Mouse (Mus musculus) lung, adult 2 months (tissue): ENCODE measurements around the gene Sox5. TPM values are rescaled to one million over a fixed set of nuclear protein-coding genes. Genes with fewer than 3 reads are reported as not detected.

Experiments used
- DNase-seq: peaks from one replicate; pipeline ENCODE4 v3.0.0; 2022
- H3K4me1 ChIP-seq: fragments of 200-500 bp; 2 replicates; pipeline ENCODE4 v1.6.1; 2011; ENCODE audit warnings: low read length; ENCODE audit not compliant: control insufficient read depth, insufficient read depth
- H3K4me3 ChIP-seq: fragments of 200-500 bp; replicated peaks from 2 replicates; pipeline ENCODE3; 2011; ENCODE audit warnings: low read depth, mild to moderate bottlenecking, control low read depth, low read length; ENCODE audit errors: extremely low read depth
- CTCF ChIP-seq: fragments of 200-500 bp; IDR thresholded peaks from 2 replicates; pipeline ENCODE4 v1.5.1; 2011; ENCODE audit warnings: mild to moderate bottlenecking, low read length, control low read depth; ENCODE audit not compliant: insufficient read depth
- POLR2A ChIP-seq: fragments of 200-500 bp; IDR thresholded peaks from 2 replicates; pipeline ENCODE4 v1.6.1; 2011; ENCODE audit warnings: low read depth, mild to moderate bottlenecking, control low read depth, low read length, borderline replicate concordance; ENCODE audit errors: extremely low read depth
- WGBS: fragments of 180-500 bp; shearing (Covaris S2); methylation state at CpG from one replicate; pipeline ENCODE4 v1.1.7; 2018; 5-methylcytosine and 5-hydroxymethylcytosine counted together
- polyA plus RNA-seq: library from polyadenylated mRNA; depleted of rRNA; stranded (reverse); fragments of >200 nt; gene quantifications from 2 replicates; pipeline ENCODE4 v1.2.3, GENCODE M21; 2012

The Sox5 gene
- polyA plus RNA-seq, 1 experiment: 8.6 TPM

DNA sequence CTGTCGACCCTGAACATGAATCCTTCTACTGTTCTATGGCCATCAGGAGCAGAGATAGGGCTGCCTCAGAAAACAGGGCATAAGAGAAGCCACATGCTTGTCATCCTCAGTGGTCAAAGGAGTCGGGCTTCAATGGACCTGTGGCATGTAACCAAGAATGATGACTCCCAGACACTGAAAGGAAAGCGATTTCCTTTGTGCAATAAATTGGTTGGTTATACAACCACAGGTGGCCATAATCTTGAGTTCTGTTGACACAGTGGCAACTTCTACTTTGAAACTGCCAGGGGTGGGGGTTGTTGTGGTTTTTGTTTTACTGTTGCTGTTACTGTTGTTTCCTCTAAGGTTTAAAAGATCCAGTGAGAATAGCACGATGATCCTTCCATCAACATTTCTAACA, 512.1 kb downstream of the Sox5 start:
- TF ChIP-seq POLR2A: no peak
- no peak for TF ChIP-seq CTCF
- Histone ChIP-seq H3K4me1 (no peaks in the 10 kb centered on the region; the same call in 1 of the 2 replicates), H3K4me3 (no peak overlapping the region)
- DNase-seq: no peak
- 71% methylated on average over 4 of the region's 4 CpGs for WGBS

DNA sequence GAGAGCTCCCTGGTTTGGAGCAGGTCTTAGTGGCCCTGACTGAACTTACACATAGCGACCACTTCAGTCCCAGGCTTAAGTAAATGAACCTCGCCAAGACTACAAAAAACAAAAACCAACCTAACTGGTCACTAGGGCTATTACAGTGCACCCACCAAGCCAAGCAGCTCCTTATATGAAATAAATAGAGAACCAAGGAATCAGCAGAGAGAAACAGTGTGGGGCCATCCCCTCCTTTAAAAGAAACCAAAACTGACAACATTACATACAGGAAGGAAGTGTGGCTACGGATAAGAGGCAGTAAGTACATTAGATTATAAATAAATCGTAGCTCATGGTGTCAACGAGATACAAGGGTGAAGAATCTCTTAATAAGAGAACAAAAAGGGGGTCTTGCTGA, 516.0 kb downstream of the Sox5 start:
- 51% methylated on average over 5 of the region's 5 CpGs for WGBS
- no peak for DNase-seq
- TF ChIP-seq POLR2A (no peak), CTCF (no peak)
- Histone ChIP-seq H3K4me1 (peaks cover 4% of the 10 kb centered on the region; the same call in 1 of the 2 replicates), H3K4me3 (no peak overlapping the region)

DNA sequence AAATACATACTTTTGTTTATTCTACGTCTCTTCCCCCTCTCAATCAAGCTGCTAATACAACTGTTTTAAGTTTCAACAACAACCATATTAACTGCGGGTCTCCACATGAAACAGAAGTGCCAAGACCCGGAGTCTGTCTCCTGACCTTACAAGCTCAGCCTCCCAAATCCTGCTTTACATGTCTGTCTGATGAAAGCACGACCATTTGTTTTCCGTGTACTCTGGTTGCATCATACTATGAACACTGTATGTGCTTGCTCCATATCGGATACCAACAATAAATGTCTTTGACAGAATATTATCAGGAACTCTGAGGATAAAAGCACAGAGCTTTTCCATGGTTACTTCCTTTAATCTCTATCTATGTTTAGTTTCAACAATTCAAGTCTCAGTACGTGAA, 516.8 kb downstream of the Sox5 start:
- TF ChIP-seq CTCF: no peak
- Histone ChIP-seq H3K4me3 (no peak overlapping the region), H3K4me1 (peaks cover 4% of the 10 kb centered on the region; the same call in 1 of the 2 replicates)
- no peak for DNase-seq
- WGBS: 53% methylated on average over 7 of the region's 7 CpGs

DNA sequence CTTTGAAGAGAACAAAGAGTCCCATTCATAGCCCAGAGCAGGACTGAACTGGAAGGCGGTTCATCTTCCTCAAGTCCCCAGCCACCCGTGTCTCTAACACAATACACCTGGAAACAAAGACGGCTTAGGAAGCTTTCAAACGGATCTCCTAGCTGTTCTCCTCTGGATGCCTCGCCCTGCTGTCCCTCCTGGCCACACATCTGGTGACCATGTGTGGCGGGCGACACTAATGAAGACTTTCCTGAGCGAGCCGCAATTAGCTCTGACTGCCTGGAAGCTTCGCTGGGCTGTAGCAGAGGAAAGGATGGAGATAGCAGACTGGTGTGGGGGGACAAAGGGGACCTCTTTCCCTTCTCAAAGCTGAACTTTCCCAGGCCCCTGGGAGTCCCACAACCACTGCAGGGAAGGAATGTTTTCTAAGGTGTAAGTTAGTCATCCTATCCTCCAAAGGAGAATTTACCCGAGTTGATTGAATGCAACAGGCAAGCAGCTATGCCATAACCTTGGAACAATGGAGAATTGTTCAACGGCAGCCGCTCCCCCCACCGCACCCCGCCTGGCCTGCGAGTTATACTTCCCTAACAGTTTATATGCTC, 517.4 kb downstream of the Sox5 start:
- Histone ChIP-seq H3K4me1 (peaks cover 4% of the 10 kb centered on the region; the same call in 1 of the 2 replicates), H3K4me3 (no peak overlapping the region)
- 45% methylated on average over 16 of the region's 16 CpGs for WGBS
- no peak for TF ChIP-seq CTCF
- no peak for TF ChIP-seq POLR2A
- no peak for DNase-seq

DNA sequence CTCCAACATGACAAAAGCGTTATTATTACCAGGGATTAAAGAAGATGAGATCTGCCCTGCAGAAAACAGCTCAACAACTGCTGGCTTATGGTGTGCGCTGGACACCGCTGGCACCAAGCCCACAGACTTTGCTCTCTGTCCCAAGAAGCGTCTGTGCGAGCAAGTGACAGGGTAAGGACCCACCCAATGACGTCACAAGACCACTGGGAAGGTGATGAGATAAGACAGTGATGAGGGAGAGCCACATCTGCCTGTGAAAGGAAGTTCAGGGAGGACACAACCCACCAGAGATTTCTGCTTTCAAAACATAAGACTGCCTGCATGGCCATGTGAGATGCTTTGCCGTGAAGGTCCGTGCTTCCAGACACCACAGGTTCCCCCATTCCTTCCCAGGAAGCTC, 525.3 kb downstream of the Sox5 start:
- Histone ChIP-seq H3K4me1 (no peaks in the 10 kb centered on the region), H3K4me3 (no peak overlapping the region)
- TF ChIP-seq POLR2A: no peak
- no peak for TF ChIP-seq CTCF
- WGBS: 50% methylated on average over 8 of the region's 8 CpGs
- no peak for DNase-seq

DNA sequence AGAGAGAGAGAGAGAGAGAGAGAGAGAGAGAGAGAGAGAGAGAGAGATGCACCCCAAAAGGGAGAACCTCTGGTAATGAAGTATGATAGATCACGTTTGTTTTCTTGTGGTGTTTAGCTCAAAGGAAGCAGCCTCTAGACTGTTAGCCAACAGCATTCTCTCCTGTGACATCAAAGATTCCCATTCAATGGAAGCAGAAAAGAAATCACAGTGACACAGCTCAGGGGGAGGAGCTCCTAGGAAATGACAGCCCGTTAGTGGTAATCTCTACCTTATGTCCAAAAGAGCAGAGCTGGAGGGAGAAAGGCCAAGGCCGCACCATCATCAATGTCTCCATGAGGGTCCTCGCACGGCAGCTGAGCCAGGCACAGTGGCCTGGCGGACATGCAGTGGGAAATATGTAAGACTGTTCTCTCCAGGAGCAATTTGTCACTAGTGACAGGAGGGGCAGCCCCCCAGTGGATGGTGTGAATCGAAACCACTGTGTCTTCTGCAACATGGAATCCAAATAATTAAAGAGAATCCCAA, 529.5 kb downstream of the Sox5 start:
- no peak overlapping the region for H3K4me3 ChIP-seq
- TF ChIP-seq CTCF (no peak), POLR2A (no peak)
- 83% methylated on average over 7 of the region's 7 CpGs for WGBS
- no peak for DNase-seq
- H3K4me1 ChIP-seq: no peaks in the 10 kb centered on the region

DNA sequence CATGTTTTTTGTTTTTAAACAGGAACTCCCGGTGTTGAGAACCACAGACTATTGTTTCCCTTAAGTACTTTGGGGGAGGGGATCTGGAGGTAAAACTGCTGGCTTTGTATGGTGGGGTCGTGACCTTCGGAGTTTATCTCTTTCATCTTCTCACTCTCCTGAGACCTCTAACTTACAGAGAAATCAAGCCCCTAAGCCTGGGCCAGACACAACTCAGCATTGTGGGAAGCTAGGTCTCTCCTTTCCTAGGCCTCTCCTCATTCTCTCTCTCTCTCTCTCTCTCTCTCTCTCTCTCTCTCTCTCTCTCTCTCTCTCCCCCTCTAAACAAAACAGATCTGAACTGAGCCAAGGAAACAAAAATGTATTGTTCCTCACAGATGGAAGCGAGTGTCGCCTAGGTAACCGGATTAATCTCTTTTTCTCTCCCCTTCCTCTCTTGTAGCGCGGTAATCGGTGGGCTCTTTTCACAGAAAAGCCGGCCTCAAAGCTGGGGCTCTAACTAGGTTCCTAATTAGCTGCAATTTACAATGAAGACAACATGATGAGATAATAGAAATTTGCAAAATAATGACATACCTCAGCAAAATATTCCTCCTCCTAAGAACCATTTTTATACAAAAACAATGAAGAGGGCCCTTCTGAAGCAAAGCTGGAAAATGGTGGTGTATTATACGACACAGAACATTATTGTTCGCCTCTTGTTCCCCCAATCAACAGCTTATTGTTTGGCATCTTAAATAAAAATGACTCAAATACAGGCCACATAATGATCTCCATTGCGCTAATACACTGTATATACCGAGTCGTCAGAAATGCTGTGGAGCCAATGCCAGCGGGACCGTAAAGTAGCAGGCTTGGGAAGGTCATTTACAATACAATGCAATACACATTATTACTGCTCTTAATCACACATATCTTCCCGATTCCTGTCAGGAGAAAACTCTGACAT, 530.3 kb downstream of the Sox5 start:
- H3K4me1 ChIP-seq: no peaks in the 10 kb centered on the region
- H3K4me3 ChIP-seq: no peak overlapping the region
- no peak for DNase-seq
- no peak for TF ChIP-seq POLR2A
- no peak for TF ChIP-seq CTCF
- WGBS: 78% methylated on average over 18 of the region's 18 CpGs

DNA sequence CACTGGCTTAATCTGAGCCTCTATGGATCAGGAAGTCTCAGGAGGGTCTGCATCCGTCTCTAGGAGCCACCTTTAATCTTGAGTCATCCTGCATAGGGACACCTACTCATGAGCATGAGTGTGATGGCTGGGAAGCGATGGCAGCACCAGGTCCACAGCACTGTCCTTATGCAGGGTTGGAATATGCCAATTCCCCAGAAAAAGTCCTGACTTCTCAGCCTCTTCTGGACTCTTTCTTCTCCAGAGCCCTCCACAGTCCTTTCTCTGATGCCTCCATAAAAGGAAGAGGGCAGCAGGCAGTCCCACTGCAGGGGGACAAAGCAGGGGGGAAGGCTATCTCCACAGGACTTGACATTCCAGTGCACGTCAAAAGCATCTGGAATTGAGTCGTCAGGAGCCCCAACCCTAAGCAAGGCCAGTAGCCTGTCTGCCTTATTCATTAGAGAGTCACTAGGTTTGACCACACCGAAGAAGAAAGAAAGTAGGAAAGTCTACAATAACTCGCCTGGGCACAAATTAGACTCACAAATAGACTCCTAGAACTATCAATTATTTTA, 531.1 kb downstream of the Sox5 start:
- no peak overlapping the region for H3K4me3 ChIP-seq
- TF ChIP-seq POLR2A (no peak), CTCF (no peak)
- DNase-seq: no peak
- 67% methylated on average over 6 of the region's 6 CpGs for WGBS
- H3K4me1 ChIP-seq: no peaks in the 10 kb centered on the region

DNA sequence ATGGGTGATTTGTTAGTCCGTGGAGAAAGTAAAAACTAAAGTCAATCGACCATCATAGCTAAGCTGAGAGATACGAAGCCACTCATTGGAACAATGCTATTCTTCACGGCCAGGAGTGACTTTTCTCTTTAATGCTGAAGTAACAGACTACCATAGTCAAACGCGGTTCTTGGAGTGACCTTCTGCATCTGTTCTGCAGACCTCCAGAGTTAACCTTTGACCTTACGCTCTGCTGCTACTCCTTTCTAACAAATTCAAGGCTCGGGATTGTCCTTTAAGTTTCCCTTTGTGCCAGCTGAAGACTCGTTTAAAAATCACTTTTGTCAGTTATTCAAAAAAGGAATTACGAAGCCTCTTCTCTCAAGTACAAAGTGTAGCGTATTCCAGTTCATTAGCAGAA, 545.2 kb downstream of the Sox5 start:
- no peak for DNase-seq
- TF ChIP-seq CTCF (no peak), POLR2A (no peak)
- 82% methylated on average over 11 of the region's 11 CpGs for WGBS
- Histone ChIP-seq H3K4me3 (no peak overlapping the region), H3K4me1 (no peaks in the 10 kb centered on the region)
